Mouse (Mus musculus) forebrain, embryonic 10.5 days (tissue): Measurements from ENCODE around the gene Heatr9. TPM values are rescaled to one million over a fixed set of nuclear protein-coding genes. Genes with fewer than 3 reads are reported as not detected.

Source experiments
- DNase-seq: peaks from one replicate; pipeline ENCODE4 v3.0.0-alpha.2; 2017; ENCODE audit warnings: low spot score; ENCODE audit errors: extremely low spot score
- H3K27ac ChIP-seq: fragments of 300-500 bp; sonication (generic); 2 replicates; pipeline ENCODE4 v1.5.1; 2016; ENCODE audit warnings: mild to moderate bottlenecking
- H3K27me3 ChIP-seq: fragments of 300-500 bp; sonication (generic); 2 replicates; pipeline ENCODE4 v1.6.1; 2016; ENCODE audit warnings: mild to moderate bottlenecking; ENCODE audit not compliant: poor library complexity, severe bottlenecking
- H3K36me3 ChIP-seq: fragments of 300-500 bp; sonication (generic); replicated peaks from 2 replicates; pipeline ENCODE4 v1.6.1; 2016; ENCODE audit warnings: mild to moderate bottlenecking, moderate library complexity
- H3K4me1 ChIP-seq: fragments of 300-500 bp; sonication (generic); 2 replicates; pipeline ENCODE4 v1.6.1; 2016
- H3K4me3 ChIP-seq: fragments of 300-500 bp; sonication (generic); 2 replicates; pipeline ENCODE4 v1.5.1; 2016; ENCODE audit warnings: mild to moderate bottlenecking, moderate library complexity
- H3K9me3 ChIP-seq: fragments of 300-500 bp; sonication (generic); 2 replicates; pipeline ENCODE4 v1.6.1; 2016; ENCODE audit warnings: mild to moderate bottlenecking, moderate library complexity
- WGBS: fragments of 180-500 bp; shearing (Covaris S2); methylation state at CpG from one replicate; pipeline ENCODE4 v1.1.7; 2016; 5-methylcytosine and 5-hydroxymethylcytosine counted together
- polyA plus RNA-seq: library from polyadenylated mRNA; unstranded; fragments of >200 nt; fragmentation: Nextera tagmentation; extraction: Ambion mirVana; gene quantifications from 2 replicates; pipeline ENCODE4 v1.2.1, GENCODE M21; 2016

Heatr9 gene
- polyA plus RNA-seq, 1 experiment from 2014 or later, result not detected

GRCm38 (mm10) chr11:83517153-83517552 is 4.8 kb downstream of the Heatr9 start:
- Histone ChIP-seq H3K4me3 (no peak overlapping the region), H3K4me1 (no peaks in the 10 kb centered on the region), H3K36me3 (0 out of 2 replicates have a peak, but pooled peaks cover 5% of the 10 kb centered on the region), H3K27me3 (no peaks in the 10 kb centered on the region), H3K9me3 (no peaks in the 10 kb centered on the region), H3K27ac (no peak overlapping the region)
- DNase-seq, result no peak

GRCm38 (mm10) chr11:83509521-83509920 is 12.5 kb downstream of the Heatr9 start:
- no peaks in the 10 kb centered on the region for H3K4me1 ChIP-seq
- H3K9me3 ChIP-seq, result no peaks in the 10 kb centered on the region
- H3K4me3 ChIP-seq, result no peak overlapping the region
- H3K27me3 ChIP-seq, result no peaks in the 10 kb centered on the region
- H3K27ac ChIP-seq, result no peak overlapping the region
- H3K36me3 ChIP-seq, result peaks cover 53% of the 10 kb centered on the region
- no peak for DNase-seq

GRCm38 (mm10) chr11:83504308-83504707 is 17.7 kb downstream of the Heatr9 start:
- Histone ChIP-seq H3K36me3 (peaks cover 98% of the 10 kb centered on the region), H3K4me3 (no peak overlapping the region), H3K27me3 (no peaks in the 10 kb centered on the region), H3K4me1 (no peaks in the 10 kb centered on the region), H3K27ac (no peak overlapping the region), H3K9me3 (no peaks in the 10 kb centered on the region)
- 97% methylated on average over 5 of the region's 5 CpGs for WGBS
- no peak for DNase-seq

GRCm38 (mm10) chr11:83495571-83495970 is 26.4 kb downstream of the Heatr9 start:
- 90% methylated on average over 2 of the region's 2 CpGs for WGBS
- Histone ChIP-seq H3K4me3 (no peak overlapping the region), H3K27me3 (no peaks in the 10 kb centered on the region), H3K9me3 (no peaks in the 10 kb centered on the region), H3K27ac (no peak overlapping the region), H3K36me3 (peaks cover 96% of the 10 kb centered on the region), H3K4me1 (peaks cover 8% of the 10 kb centered on the region; the same call in 1 of the 2 replicates)
- no peak for DNase-seq

- H3K4me3 ChIP-seq, result no peak overlapping the region
- WGBS, result 88% methylated on average over 4 of the region's 4 CpGs
- no peaks in the 10 kb centered on the region for H3K27me3 ChIP-seq
- H3K4me1 ChIP-seq, result peaks cover 8% of the 10 kb centered on the region; the same call in 1 of the 2 replicates
- H3K27ac ChIP-seq, result no peak overlapping the region
- H3K36me3 ChIP-seq, result peaks cover 97% of the 10 kb centered on the region
- no peak for DNase-seq
- no peaks in the 10 kb centered on the region for H3K9me3 ChIP-seq
Measured at GRCm38 (mm10) chr11:83491488-83491887, 30.5 kb downstream of the Heatr9 start.

GRCm38 (mm10) chr11:83473235-83474016 is 48.5 kb downstream of the Heatr9 start:
- H3K36me3 ChIP-seq, result peaks cover 33% of the 10 kb centered on the region
- no peaks in the 10 kb centered on the region for H3K9me3 ChIP-seq
- peak overlapping the region; percentile 96 for H3K4me3 ChIP-seq
- under 1% methylated on average over 45 of the region's 52 CpGs for WGBS
- peak overlapping the region; percentile 99 for H3K27ac ChIP-seq
- peaks cover 24% of the 10 kb centered on the region for H3K4me1 ChIP-seq
- H3K27me3 ChIP-seq, result peaks cover 23% of the 10 kb centered on the region
- no peak for DNase-seq

- peaks cover 24% of the 10 kb centered on the region for H3K4me1 ChIP-seq
- no peaks in the 10 kb centered on the region for H3K9me3 ChIP-seq
- DNase-seq, result peak; percentile 97
- H3K36me3 ChIP-seq, result peaks cover 26% of the 10 kb centered on the region
- peaks cover 23% of the 10 kb centered on the region for H3K27me3 ChIP-seq
- WGBS, result under 1% methylated on average over 66 of the region's 66 CpGs
- H3K27ac ChIP-seq, result peak within 1 kb of the TSS; percentile 99
- H3K4me3 ChIP-seq, result peak within 1 kb of the TSS; percentile 96
Measured at GRCm38 (mm10) chr11:83472324-83473234, 49.4 kb downstream of the Heatr9 start, which contains the start of gene Taf15. Gene Taf15 (plus strand): TSS chr11:83473086.

GRCm38 (mm10) chr11:83471766-83472165 is 50.2 kb downstream of the Heatr9 start:
- peak overlapping the region; percentile 96 for H3K4me3 ChIP-seq
- WGBS, result 92% methylated on average over 2 of the region's 2 CpGs
- DNase-seq, result no peak
- no peaks in the 10 kb centered on the region for H3K9me3 ChIP-seq
- H3K4me1 ChIP-seq, result peaks cover 24% of the 10 kb centered on the region
- peaks cover 28% of the 10 kb centered on the region for H3K27me3 ChIP-seq
- peaks cover 18% of the 10 kb centered on the region for H3K36me3 ChIP-seq
- H3K27ac ChIP-seq, result peak overlapping the region; percentile 99; the same call in 1 of the 2 replicates

GRCm38 (mm10) chr11:83468765-83469164 is 53.2 kb downstream of the Heatr9 start:
- H3K4me3 ChIP-seq, result no peak overlapping the region
- H3K27me3 ChIP-seq, result peaks cover 57% of the 10 kb centered on the region
- H3K36me3 ChIP-seq, result no peaks in the 10 kb centered on the region
- DNase-seq, result no peak
- no peak overlapping the region for H3K27ac ChIP-seq
- WGBS, result 89% methylated on average over 3 of the region's 3 CpGs
- no peaks in the 10 kb centered on the region for H3K9me3 ChIP-seq
- peaks cover 8% of the 10 kb centered on the region for H3K4me1 ChIP-seq

GRCm38 (mm10) chr11:83467120-83467652 is 54.8 kb downstream of the Heatr9 start:
- peaks cover 73% of the 10 kb centered on the region for H3K27me3 ChIP-seq
- WGBS, result 75% methylated on average over 11 of the region's 11 CpGs

GRCm38 (mm10) chr11:83465976-83466375 is 56.0 kb downstream of the Heatr9 start:
- no peaks in the 10 kb centered on the region for H3K9me3 ChIP-seq
- H3K36me3 ChIP-seq, result no peaks in the 10 kb centered on the region
- H3K27ac ChIP-seq, result no peak overlapping the region
- WGBS, result 38% methylated on average over 2 of the region's 2 CpGs
- peaks cover 16% of the 10 kb centered on the region for H3K4me1 ChIP-seq
- peaks cover 74% of the 10 kb centered on the region for H3K27me3 ChIP-seq
- H3K4me3 ChIP-seq, result no peak overlapping the region
- no peak for DNase-seq

More at GRCm38 (mm10) chr11:83467120-83467652, 54.8 kb downstream of the Heatr9 start:
- peaks cover 19% of the 10 kb centered on the region for H3K4me1 ChIP-seq
- DNase-seq, result peak; percentile 13
- H3K27ac ChIP-seq, result no peak overlapping the region
- H3K36me3 ChIP-seq, result no peaks in the 10 kb centered on the region
- no peak overlapping the region for H3K4me3 ChIP-seq
- H3K9me3 ChIP-seq, result no peaks in the 10 kb centered on the region

GRCm38 (mm10) chr11:83462711-83463244 is 59.2 kb downstream of the Heatr9 start, which contains the start of gene Mmp28:
Gene Mmp28 (minus strand): TSS chr11:83463071.
- Histone ChIP-seq H3K27ac (peak within 1 kb of the TSS; percentile 69), H3K27me3 (peaks cover 73% of the 10 kb centered on the region), H3K36me3 (no peaks in the 10 kb centered on the region), H3K4me3 (peak within 1 kb of the TSS; percentile 76), H3K4me1 (peaks cover 24% of the 10 kb centered on the region), H3K9me3 (no peaks in the 10 kb centered on the region)
- no peak for DNase-seq
- WGBS, result 1% methylated on average over 42 of the region's 42 CpGs
